Mouse (Mus musculus) left cerebral cortex, postnatal 10 days (tissue): ENCODE measurements at regions not wholly inside any gene's neighbourhood (a gene's known extent, or its start where the extent isn't known, plus 50 kb on each side); places are given as distances from the start of the nearest gene placed in this dataset.
A peak's percentile ranks its signal among the peaks of the same experiment; 100 is the strongest.

Experiments
- DNase-seq, 2 experiments: peaks; one replicate each; pipeline ENCODE4 v3.0.0; 2021 to 2022; ENCODE audit warnings: low spot score in 2 of 2, mixed read lengths in 1 of 2; ENCODE audit errors: extremely low spot score in 1 of 2
- intact Hi-C: fragments of 180-260 bp; cut with DNase I; formaldehyde crosslinking; loops from one replicate; pipeline ENCODE4 v1.15.1; 2025

GRCm38 (mm10) chr14:81254343-81254838 is 1270.5 kb downstream of the Olfm4 start:
- intact Hi-C loops = no loop called here

GRCm38 (mm10) chr14:81255423-81255822 is 1271.5 kb downstream of the Olfm4 start:
- no peak for DNase-seq
- intact Hi-C loops = no loop called here

More at GRCm38 (mm10) chr14:81254343-81254838, 1270.5 kb downstream of the Olfm4 start:
- no peak for DNase-seq

GRCm38 (mm10) chr14:81267637-81268373 is 1283.9 kb downstream of the Olfm4 start:
- DNase-seq = peak in 1 of 2 experiments; percentile 3
- intact Hi-C loops = no loop called here

GRCm38 (mm10) chr14:81287489-81288025 is 1303.7 kb downstream of the Olfm4 start:
- intact Hi-C loops = no loop called here
- peak in 1 of 2 experiments; percentile 8 for DNase-seq

- peak; percentile 4 to 19 for DNase-seq
- intact Hi-C loops = no loop called here
Measured at GRCm38 (mm10) chr14:81307160-81307559, 1323.3 kb downstream of the Olfm4 start.

- no peak for DNase-seq
- intact Hi-C loops = no loop called here
Measured at GRCm38 (mm10) chr14:81341058-81341457, 1357.2 kb downstream of the Olfm4 start.

- DNase-seq = no peak
- intact Hi-C loops = no loop called here
Measured at GRCm38 (mm10) chr14:81387566-81387965, 1403.7 kb downstream of the Olfm4 start.
